Mouse (Mus musculus) layer of hippocampus, postnatal 25 days (tissue): Measurements from ENCODE around the gene Chd2. TPM values are rescaled to one million over a fixed set of nuclear protein-coding genes. Genes with fewer than 3 reads are reported as not detected.
"Not testable (repeated sequence)": the region's sequence is repeated elsewhere in the genome, so short reads cannot be mapped to it uniquely, and the experiment has no call there.

Experiments used
- DNase-seq, 2 experiments: peaks; one replicate each; pipeline ENCODE4 v3.0.0; 2022; ENCODE audit warnings: mixed read lengths in 2 of 2, low spot score in 1 of 2; ENCODE audit errors: extremely low spot score in 1 of 2
- total RNA-seq, 2 experiments: library from RNA; stranded (reverse); gene quantifications; 2 replicates each; pipeline ENCODE4 v1.2.3; 2021

The Chd2 gene
- total RNA-seq, 2 experiments from 2014 or later: 44.2 to 53.1 TPM

- no peak for DNase-seq
Measured at GRCm38 (mm10) chr7:73542131-73542853, 662 bp upstream of the Chd2 start.

DNA sequence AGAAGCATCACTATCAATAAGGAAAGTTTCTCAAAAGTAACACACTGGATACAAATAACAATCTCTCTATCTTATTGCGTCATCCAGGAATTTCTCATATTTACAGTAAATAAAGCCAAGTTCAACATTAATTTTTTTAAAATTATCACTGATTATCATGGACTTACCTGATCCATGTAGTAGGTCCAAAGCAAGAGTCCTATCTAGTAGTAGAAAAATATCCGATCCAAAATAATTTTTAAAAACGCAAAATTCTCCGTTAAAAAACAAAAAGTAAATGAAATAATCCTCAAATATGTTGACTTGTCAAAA, 595 bp downstream of the Chd2 start:
- DNase-seq: no peak

GRCm38 (mm10) chr7:73540202-73541078, 1.2 kb downstream of the Chd2 start:
- no peak for DNase-seq

GRCm38 (mm10) chr7:73539116-73539682, 2.4 kb downstream of the Chd2 start:
- DNase-seq: no peak

- DNase-seq: no peak
Measured at GRCm38 (mm10) chr7:73538424-73539079, 3.1 kb downstream of the Chd2 start.

DNA sequence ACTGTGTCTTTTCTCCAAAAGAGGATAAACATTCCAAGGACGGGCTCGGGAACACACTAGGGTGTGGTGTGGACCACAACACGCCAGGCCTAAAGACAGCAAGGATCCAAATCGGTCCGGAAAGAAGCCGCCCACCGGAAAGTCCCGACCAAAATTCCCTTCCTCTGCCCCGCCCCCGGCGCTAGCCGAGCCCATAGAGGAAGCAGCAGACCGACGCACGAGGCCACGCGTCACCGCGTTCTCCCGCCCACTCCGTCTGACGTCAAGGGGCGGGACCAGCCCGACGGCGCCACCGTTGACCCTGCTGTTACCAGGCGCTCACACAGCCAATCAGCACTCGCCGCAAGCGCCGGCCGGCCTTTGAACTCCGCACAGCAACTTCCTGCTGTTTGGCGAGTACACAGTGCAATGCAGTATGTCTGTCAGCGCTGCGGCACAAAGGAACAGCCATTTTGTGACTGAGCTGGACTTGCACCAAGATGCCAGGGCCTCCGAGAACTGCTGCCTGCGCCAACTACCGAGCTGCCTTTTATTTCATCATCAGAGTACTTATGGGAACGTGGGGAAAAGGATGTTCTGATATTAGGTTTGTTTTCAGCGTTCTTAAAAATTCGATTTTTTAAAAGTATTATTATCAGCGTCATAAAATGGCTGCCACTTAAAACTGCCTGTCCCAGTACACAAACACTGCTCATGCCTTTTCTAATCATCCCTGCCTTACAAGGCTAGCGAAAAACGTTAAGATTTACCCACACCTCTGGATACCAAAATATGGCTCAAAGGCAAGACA, 3.8 kb downstream of the Chd2 start:
- DNase-seq: peak; percentile 99 to 100

GRCm38 (mm10) chr7:73537228-73537627, 4.4 kb downstream of the Chd2 start:
- DNase-seq: no peak

DNA sequence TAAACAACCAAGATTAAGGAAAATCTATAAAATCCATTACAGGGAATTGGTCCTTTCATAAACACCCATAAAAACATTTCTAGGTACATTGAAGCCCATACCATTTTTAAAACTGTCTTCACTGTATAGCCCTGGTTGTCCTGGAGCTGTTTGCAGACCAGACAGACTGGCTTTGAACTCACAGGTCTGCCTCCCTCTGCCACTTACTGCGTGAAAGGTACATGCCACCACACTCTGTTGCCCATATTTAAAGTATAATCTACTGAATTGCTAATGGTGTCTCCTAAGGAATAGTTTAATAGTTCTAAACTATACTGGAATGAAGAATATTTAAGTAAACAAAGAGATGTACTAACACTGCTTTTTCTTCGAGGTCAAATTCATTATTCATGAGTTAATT, 5.1 kb downstream of the Chd2 start:
- DNase-seq: no peak

DNA sequence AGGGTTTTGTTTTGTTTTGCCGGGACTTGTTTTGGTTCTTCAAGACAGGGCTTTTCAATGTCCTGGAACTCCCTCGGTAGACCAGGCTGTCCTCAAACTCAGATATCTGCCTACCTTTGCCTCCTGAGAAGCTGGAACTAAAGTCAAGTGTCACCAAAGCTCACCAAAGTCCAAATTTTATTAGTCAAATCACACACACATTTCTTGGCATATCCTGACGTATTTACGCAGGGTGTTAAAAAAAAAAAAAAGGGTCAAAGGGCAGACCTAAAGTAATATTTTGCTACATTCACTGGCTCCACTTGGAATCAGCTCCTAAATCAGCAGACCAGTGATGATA, 5.8 kb downstream of the Chd2 start:
- DNase-seq: no peak

DNA sequence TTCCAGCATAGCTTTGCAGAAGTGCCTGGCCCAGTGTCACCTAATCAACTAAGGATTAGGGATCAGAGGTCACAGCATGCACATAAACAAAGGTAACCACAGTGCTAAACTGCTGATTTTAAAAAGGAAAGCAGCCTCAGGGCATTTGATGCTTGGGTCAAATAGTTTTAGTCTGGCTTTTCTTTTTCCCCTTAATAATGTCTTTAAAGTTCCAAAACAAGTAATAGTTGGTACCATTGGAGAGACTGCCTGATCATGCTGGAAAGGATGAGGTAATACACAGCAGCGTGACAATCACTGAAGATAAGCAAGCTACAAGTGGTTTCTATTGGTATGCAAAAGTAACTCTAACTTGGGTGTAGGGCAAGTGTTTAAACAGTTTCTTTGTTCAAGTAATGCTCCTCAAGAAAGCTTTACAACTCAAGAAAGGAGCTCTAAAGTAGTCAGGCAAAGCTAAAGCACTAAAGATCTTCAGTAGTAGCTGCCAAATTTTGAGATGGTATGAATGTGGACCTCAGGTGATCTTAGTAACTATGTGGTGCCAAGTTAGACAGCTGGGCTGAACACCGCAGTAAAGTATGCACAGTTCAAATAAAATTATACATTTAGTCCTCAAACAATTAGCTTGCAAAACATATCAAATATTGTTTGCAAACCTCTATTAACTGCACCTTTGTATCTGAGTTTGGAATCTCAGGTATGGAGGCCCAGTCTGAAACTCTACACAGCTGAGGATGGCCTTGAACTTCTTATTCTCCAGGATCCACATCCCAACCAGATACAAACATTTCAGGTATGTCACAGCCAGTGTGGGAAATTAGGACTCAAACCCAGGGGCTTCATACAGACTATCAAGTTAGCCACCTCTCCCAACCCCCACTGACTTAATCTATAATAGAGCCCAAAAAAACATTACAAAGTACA, 6.4 kb downstream of the Chd2 start:
- no peak for DNase-seq

GRCm38 (mm10) chr7:73533457-73533856, 8.2 kb downstream of the Chd2 start:
- no peak for DNase-seq

DNA sequence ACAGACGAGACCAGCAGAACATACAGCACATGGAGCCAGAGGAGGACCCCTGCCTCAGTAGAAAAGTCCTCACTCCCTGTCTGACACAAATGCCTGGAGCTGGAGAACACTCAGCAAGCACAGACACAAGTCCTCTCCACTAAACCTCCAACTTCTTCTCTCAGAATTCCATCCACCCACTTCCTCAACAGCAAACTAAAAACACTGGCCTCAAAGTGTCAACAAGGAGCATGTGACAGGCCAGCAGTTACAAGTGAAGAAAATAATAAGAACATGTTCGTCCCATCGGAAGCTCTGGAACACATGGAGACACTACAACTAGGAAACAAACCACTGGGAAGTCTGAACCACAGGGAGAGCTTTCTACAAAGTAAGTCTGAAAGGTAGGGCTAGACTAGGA, 8.7 kb downstream of the Chd2 start:
- DNase-seq: no peak

DNA sequence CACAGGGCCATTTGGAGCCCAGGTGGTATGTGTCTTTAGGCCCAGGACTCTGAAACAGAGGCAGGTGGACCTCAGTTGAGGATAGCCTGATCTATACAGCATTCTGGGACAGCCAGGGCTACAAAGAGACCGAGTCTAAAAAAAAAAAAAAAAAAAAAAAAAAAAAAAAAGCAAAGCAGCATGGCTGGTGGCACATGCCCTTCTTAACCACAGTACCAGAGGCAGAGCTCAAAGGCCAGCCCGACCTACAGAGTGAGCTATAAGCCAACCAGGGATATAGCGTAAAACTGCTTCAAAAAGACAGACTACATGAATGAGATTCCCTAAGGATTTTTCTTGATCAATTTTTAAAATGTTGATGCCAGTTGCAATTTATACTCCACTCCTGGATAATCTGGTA, 9.5 kb downstream of the Chd2 start:
- no peak for DNase-seq

DNA sequence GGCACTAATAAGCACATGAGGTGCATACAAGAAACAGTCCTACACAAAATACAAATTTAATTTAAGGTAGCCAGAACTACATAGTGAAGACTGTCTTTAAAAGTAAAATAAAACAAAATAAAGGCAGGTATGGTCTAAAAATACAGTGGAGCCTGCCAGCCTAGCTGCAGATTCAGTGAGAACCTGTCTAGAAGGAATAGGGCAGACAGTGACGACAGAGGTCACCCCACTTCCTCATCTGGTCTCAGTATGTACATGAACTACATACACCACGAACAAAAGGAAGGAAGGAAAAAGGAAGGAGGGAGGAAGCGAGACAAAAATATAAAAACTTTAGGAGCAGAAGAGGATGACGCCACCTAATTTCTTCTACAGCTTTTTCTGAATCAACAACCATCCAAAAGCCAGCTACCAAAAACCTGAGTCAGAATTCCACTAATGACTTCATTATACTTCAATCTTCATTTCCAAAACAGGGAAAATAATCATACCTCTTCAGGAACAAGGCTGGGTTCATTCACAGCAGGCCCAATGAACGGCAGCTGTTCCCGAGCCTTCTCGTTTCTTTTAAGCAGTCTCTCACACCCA, 10.0 kb downstream of the Chd2 start:
- no peak for DNase-seq

DNA sequence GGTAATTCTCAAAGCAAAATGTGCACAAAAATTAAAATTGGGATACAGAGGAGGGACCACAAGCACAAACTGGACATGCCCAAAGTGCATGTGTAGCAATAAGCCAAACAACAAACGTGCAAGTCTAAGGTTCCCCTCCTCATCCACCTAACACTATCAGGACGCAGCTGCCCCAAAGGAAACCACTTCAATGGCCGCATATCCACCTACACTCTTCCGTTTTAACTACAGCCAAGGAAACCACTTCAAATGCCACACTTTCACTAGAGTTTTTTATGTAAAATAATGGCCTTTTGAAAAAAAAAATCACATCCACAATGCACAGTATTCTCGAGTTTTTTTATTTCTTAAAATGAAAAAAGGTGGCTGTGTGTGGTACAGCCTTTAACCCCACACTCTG, 10.8 kb downstream of the Chd2 start:
- DNase-seq: no peak

DNA sequence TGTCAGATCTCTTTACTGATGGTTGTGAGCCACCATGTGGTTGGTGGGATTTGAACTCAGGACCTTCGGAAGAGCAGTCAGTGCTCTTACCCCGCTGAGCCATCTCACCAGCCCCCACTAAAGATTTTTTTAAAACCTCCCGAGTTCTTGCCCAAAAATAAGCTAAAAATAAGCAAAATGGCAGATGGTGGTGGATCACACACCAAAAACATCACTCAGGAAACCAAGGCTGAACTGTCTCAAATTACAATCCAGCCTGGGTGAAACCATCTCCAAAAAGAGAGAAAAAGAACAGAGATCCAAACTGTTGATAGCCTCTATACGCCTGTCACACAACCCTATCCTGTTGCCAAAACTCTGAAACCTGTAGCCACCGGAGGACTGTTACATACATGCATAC, 11.5 kb downstream of the Chd2 start:
- no peak for DNase-seq

DNA sequence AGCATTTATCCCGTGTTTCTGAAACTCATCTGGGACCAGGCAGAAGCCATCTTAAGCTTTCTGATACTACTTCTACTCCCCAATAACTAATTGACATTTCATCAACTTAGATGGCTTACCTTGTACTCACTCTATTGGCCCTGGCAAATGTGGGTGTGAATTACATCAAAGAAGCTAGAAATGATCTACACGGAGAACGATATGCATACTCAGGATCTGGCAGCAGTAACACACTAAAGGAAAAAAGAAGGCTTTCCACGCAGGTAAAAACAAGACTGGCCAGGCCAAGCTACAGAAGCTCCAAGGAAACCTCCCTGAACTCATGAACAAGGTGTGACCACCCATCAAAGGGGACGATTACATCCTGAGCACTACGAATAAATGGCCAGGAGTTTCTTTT, 12.4 kb downstream of the Chd2 start:
- no peak for DNase-seq

GRCm38 (mm10) chr7:73528377-73528894, 13.2 kb downstream of the Chd2 start:
- not testable (repeated sequence) for DNase-seq

DNA sequence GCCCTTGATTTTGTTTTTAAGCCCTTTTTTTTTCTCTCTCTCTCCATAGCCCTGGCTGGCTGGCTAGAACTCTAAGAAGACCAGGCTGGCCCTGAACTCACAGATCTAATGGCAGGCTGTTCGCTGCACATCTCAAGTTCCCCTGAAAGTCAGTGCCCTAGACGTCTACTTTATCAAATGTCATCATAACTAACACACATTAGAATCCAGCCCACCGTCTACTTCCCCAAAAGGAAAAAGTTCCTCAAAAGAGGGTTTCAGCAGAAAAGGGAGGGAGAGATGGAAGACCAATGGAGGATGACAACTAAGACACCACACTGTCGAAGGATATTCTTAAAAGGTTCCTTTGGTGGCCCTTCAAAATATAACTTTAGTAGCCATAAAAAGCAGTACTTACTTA, 14.4 kb downstream of the Chd2 start:
- peak in 1 of 2 experiments; percentile 0 for DNase-seq
